Mouse (Mus musculus): ENCODE measurements around the gene Cflar.
"Not testable (repeated sequence)": the region's sequence is repeated elsewhere in the genome, so short reads cannot be mapped to it uniquely, and the experiment has no call there.

Cflar gene

DNA sequence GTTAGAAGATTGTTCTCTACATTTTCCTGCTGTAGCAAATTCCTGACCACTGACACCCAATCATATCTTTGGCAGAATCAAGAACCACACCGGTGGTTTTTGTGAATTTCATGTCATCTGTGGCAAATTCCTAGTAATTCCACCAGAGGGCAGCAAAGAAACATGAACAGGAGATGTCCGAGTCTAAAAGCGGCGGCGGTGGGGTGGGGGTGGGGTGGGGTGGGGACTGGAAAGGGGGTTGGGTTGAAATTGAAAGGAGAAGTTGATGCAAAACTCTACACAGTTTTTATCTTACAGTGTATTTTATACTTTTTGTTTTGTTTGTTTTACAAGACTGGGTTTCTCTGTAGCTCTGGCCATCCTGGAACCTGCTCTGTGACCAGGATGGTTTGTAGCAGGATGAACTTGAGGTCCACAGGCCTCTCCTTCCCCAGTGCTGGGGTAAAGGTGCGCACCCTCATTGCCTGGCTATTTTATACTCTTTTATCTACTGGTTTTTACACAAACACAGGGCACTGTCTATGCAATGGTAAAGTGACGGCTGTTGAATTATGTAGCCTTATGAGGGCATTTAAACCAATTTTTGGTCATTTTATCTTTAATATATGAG is 58.9 kb downstream of the Cflar start:
- in situ Hi-C loops (cut with MboI; ENCODE audit: low sequenced_read_pairs) = loop anchor here (25.0 kb wide), 1 partner anchor 367 kb away; no protein-coding TSS in a partner anchor

DNA sequence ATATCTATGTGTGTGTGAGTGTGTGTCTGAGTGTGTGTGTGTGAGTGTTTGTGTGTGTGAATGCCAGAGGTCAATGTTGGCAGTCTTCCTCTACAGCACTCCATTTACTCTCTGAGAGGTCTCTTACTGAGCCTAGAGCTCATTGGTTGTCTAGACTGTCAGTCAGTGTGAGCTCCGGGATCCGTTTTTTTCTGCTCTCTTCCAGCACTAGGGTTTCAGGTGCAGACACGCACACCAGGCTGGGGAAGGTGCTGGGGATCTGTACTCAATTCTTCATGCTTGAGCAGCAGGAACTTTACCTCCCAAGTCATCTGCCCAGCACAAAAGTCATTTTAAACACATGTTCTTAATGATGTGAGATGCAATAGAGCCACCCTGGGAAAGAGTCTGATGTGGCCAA is 60.8 kb downstream of the Cflar start:
- in situ Hi-C loops (cut with MboI; ENCODE audit: low sequenced_read_pairs) = loop anchor here (25.0 kb wide), 1 partner anchor 365 kb away; no protein-coding TSS in a partner anchor

DNA sequence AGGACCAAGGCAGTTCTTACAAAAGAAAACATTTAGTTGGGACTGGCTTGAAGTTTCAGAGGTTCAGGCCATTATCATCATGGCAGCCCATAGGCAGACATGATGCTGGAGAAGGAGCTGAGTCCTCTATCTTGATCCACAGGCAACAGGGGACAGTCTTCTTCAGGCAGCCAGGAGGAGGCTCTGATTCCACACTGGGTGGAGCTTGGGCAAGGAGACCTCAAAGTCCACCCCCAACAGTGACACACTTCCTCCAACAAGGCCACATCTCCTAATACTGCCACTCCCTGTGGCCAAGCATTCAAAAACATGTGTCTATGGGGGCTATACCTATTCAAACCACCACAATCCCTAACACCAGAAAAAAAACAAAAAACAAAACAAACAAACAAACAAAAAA is 62.0 kb downstream of the Cflar start:
- in situ Hi-C loops (cut with MboI; ENCODE audit: low sequenced_read_pairs) = loop anchor here (25.0 kb wide), 1 partner anchor 364 kb away; no protein-coding TSS in a partner anchor

DNA sequence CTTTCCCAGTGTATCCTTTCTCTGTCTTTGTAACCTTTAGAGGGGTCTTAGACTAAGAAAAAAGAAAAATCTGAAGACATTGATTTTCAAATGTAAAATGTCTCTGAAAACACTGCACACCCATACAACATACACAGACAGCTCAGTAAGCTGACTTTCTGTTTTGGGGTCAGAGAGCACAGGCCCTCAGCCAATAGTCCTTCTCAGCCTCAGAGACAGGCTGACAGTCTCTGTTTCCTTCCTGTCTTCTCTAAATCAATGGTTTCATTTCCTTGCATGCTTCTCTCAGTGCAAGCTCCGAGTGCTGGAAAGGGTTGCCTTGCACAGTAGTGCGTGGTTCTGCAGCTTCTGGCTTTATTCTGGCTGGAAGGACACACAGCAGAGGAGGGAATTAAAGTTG is 62.6 kb downstream of the Cflar start:
- in situ Hi-C loops (cut with MboI; ENCODE audit: low sequenced_read_pairs) = loop anchor here (25.0 kb wide), 1 partner anchor 363 kb away; no protein-coding TSS in a partner anchor

DNA sequence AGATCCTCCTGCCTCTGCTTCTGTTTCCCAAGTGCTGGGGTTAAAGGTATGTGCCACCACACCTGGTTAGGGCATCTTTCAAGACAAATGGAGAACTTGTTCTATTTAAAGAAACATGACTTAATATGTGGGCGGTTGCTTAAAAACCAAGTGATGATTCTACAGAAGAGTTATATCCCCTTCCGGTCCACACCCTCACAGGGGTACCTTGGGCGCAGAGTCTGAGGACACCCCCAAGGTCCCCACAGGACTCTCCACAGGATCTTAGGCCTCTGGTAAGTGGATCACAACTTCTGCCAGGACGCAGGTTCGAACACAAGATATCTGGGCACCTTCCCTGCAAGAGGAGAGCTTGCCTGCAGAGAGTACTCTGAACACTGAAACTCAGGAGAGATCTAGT is 64.1 kb downstream of the Cflar start:
- in situ Hi-C loops (cut with MboI; ENCODE audit: low sequenced_read_pairs) = no loop called here

DNA sequence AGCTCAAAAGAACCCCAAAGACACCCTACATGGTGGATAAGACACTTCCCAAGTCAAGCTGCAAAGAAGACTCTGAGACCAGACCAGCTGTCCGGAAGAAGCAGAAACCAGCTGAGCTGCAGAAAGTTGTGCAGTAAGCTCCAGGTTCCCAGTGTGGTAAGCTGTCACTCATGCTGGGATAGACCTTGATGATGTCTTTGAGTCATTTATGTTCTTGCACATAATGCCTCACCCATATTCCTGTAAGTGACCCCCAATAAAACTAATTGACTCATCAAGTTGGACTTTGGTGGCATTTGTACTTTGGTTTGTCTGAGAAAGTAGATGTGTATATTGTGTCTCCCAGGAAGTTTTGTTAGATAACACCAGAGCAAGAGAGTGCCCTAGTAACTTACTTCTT is 66.3 kb downstream of the Cflar start:
- in situ Hi-C loops (cut with MboI; ENCODE audit: low sequenced_read_pairs) = no loop called here

DNA sequence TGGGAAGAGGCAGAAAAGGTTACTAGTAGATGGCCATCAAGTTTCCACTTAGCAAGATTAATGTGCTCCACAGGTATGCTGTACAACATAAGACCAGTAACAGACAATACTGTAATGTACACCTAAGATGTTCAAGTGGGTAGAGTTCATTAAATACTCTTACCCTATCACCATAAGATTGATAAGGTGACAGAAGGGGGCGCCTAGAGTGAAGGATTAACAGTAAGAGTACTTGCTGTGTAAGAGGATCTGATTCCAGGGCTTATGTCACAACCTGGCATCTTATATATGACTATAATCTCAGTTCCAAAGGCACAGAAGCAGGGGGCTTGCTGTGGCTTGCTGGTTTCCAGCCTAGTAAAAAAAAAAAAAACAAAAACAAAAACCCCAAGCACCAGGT is 66.9 kb downstream of the Cflar start:
- in situ Hi-C loops (cut with MboI; ENCODE audit: low sequenced_read_pairs) = no loop called here

DNA sequence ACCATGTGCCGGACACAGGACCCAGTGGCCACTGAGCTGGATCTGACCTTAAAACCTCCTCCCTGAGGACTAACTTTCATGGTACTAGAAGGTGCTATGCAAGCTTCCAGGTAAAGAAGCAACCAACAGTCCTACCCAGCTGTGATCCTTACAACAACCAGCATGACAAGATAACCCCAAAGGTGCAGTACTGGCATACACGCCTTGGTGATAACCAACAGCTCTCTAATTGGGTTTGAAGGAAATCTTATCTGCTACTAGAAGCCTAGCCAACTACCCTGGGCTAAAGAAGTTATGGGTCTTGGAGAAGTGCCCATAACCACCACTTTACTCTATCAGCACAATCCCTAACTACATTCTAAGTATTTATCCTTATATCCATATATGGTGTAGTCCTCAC is 75.0 kb downstream of the Cflar start:
- in situ Hi-C loops (cut with MboI; ENCODE audit: low sequenced_read_pairs) = no loop called here

DNA sequence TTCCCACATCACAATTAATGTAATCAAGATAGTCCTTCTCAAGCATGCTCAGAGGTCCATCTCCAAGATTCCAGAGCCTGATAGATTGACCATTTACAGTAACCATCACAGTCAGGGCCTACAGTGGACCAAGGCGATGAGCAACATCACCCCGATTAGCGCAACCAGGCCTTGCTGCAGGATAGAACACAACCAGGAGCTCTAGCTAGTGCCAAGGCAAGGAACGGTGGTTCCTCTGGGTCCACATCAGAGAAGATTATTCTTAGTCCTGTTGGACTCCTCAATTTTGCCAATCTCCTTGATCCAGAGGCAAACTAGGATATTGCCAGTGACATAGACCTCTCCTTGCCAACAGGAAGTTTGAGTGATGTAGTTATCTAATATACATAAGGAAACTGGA is 77.1 kb downstream of the Cflar start:
- in situ Hi-C loops (cut with MboI; ENCODE audit: low sequenced_read_pairs) = no loop called here

DNA sequence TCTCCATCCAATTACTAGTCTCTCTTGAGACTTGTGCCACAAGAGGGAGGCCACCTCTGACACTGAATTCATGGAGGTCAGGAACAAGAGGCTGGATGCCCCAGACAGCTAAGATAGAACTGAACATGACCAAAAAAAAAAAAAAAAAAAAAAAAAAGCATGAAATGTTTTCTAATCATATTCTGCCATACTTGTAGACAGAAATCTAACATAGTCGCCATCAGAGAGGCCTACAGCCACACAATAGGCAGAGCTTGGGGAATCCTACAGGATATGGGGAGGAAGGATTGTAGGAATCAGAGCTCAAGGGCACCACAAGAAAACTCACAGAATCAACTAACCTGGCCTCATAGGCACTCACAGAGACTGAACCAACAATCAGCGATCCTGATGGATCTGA is 83.4 kb downstream of the Cflar start:
- in situ Hi-C loops (cut with MboI; ENCODE audit: low sequenced_read_pairs) = no loop called here

DNA sequence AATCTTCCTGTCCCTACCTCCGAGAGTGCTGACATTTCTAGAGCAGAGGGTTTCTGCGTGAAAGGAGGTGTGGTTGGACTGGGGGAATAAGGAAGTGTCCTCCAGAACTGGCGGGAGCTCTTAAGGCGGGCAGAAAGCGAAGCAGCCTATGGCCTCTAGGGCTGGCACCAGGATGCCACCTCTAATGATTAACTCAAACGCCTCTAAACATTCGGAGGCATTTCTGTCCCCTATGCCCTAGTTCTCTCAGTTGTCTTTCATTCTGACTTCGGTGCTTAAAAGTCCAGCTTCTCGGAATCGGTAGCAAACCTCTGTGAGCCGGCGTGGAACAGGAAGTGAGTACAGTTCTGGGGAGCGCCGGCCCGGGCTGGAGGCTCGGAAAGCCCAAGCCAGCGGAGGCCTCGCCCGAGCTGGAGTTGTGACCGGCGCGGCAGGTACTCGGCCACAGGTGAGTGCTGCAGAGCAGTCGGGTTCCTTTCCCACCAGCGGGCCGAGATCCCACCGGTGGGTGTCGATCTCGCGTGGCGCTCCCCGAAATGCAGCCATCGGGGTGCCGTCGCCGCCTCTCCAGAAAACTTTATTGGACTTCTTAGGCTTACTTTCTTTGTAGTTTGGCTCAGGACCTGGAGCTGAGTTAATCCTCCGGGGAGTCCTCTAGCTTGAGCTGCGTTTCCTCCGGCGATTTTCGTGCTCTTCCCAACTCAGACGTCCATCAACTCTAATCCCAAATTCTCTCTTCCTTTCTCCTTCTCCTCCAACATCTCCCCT is 84.2 kb downstream of the Cflar start, which contains the start of gene Casp8:
TSS of gene Casp8 (plus strand) at position 84 of the 768 bp plus-strand sequence.
- in situ Hi-C loops (cut with MboI; ENCODE audit: low sequenced_read_pairs) = no loop called here

DNA sequence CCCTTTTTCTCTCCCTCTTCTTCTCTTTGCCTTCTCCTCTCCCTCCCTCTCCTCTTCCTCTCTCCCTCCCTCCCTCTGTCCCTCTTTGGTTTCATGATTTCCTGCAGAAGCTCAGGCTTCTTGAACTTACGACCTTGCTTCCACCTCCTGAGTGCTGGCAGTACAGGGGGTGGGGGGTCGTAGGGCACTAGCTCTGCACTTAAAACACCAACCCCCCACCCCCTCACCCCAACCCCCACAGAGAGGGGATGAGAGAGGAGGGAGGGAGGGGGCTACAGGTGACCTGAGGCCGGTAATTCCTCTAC is 84.7 kb downstream of the Cflar start:
- in situ Hi-C loops (cut with MboI; ENCODE audit: low sequenced_read_pairs) = no loop called here

DNA sequence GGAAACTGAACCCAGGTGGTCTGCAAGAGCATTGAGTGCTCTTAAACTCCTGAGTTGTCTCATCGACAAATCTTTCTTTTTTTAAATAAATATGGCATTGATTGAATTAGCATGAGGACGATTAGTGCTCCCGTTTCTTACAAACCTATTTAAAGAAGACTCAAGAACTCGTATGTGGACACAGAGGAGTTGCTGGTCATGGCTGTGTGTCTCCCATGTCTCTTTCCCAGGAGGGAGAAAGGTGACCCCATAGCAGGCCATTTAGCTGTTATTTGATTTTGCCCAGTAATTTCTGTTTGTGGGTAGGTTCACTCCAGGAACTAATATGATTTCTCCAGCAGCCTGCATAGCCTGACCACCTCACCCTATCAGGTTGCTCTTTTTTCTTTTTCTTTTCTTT is 85.5 kb downstream of the Cflar start:
- in situ Hi-C loops (cut with MboI; ENCODE audit: low sequenced_read_pairs) = no loop called here

DNA sequence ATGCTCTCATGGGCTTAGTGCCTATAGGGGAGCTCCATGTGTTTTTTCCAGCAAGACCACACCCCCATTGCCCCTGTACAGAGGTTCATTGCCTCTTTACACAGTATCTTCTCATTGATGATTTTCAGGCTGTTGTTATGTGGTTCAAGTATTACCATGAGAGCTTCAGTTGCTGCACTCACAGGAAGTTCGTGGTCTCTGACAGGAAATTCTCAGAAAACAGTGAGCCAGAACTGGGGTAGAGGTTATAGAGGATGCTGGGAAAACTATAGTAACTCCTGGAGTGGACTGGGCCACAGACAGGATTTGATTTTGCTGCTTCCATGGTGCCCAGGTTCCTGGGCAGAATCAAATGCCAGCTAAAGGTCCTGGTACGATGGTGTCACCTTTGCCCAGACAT is 86.1 kb downstream of the Cflar start:
- in situ Hi-C loops (cut with MboI; ENCODE audit: low sequenced_read_pairs) = no loop called here

DNA sequence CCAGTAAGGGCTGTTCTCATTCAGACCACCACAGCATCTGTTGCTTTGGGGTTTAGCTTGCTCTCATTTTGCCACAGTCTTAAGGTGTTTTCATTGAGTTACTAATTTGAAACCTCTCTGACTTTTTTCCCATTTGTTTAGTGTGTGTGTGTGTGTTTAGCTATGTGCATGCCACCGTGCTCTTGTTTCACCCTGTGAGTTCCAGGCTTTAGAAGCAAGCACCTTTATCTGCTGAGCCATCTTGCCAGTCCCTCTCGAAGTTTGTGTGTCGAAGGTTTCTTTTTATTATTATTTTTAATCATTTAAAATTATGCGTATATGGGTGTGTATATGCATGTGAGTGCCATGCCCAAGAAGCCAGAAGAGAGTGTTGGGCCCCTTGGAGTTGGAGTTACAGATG is 87.6 kb downstream of the Cflar start:
- in situ Hi-C loops (cut with MboI; ENCODE audit: low sequenced_read_pairs) = no loop called here

DNA sequence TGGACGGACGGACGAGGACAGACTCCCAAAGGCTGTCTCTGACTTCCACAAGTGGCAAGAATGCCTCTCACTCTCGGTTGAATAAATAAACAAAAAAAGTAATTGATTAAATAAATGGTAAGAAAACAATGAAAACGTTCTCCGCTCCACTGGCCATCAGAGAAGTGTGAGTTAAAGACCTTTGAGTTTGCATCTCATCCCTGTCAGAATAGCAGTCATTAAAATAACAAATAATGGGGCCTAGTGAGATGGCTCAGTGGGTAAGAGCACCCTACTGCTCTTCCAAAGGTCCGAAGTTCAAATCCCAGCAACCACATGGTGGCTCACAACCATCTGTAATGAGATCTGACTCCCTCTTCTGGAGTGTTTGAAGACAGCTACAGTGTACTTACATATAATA is 89.3 kb downstream of the Cflar start:
- in situ Hi-C loops (cut with MboI; ENCODE audit: low sequenced_read_pairs) = not testable (repeated sequence)

DNA sequence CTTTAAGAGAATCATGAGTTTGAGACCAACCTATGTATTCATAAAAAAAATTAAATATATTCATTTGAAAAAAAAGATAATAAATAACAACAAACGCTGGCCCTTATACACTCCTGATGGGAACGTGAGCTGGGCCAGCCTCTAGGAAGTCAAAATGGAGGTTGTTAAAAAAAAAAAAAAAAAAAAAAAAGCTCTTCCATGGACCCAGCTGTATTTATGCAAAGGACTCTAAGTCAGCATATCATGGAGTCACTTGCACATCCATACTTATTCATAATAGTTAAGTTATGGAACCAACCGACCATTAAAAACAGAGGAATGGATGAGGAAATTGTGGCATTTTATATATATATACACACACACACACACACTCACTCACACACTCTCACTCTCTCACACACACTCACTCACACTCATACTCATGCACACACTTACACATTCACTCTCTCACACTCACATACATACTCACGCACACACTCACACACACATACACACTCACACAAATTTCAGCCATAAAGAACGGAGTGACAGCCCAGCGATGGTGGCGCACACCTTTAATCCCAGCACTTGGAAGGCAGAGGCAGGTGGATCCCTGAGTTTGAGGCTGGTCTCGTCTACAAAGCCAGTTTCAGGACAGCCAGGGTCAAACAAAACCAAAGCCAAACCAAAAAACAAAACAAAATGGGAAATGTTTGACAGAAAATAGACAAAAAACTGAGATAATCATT is 90.4 kb downstream of the Cflar start:
- in situ Hi-C loops (cut with MboI; ENCODE audit: low sequenced_read_pairs) = no loop called here

DNA sequence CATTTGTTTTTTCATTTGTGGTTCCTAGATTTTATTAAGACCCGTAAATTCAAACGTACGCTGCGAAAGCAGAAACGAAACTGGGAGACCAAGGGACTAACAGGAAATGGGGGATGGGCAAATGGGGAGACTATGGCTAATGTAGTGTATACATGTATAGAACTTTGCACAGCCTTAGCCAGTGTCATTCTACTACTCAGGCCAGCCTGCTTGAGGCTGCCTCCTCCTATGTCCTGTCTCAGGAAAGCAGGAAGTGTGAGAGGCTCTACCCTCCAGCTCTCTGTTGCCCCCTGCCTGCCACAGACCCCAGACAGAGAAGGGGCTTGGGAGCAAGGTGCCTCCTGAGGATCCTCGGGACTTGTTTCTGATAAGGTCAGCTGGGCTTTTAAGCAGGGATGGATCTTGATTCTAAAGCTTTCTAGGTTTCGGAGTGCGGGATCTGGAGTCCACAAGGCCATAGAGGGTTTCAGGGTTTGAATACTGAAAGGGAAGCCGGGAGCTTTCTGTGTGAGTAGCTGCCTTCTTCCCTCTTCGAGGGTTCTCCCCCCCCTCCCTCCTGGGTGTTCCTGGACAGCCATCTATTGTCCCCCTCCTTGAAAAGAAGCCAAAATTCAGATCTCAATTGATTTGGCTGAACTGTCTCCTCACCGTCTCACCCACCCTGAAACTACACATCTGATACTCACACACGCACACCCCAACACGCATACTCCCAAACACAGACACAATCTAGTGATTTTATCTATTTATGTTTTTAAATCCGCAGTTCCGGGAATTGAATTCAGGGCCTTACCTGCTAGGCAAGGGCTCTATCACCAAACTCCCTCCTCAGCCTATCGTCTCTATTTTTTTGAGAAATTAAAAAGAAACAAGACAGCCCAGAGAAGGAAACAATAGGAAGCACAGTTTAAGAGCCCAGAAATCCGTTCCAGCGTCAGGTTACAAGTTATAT is 91.3 kb downstream of the Cflar start:
- in situ Hi-C loops (cut with MboI; ENCODE audit: low sequenced_read_pairs) = no loop called here

DNA sequence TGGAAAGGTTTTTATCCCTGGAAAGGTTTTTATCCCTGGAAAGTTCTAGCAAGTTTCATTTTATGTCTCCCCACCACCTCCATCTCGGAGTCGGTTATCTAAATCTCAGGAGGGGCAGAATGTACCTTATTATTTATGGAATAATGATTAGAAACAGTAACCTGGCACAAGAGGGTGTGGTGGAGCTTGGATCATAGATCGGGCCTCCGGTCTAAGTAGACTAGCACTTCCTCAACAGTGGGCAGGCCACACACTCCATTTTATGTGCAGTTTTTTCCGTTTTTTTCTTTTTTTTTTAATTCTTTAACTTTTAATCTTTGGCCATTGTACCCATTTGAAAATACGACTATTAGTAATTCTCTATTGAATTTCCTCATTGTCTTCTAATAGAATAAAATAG is 92.2 kb downstream of the Cflar start:
- in situ Hi-C loops (cut with MboI; ENCODE audit: low sequenced_read_pairs) = no loop called here

DNA sequence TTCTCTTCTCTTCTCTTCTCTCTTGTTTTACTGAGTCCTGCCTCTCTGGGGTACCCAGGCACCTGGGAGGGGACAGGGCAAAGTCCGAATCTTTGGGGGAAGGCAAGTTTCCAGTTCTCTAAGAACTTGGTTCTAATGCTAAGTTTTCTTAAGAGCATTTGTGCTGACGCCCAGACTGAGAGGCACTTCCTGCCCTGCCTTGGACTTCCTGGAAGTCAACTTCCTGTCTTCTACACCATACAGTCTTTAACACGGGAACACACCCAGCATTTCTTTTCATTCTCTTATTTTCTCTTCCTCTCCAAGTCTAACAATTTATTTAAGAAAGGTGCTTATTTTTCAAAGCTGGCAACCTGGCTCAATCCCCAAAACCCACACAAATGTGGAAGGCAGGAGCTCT is 95.3 kb downstream of the Cflar start:
- in situ Hi-C loops (cut with MboI; ENCODE audit: low sequenced_read_pairs) = no loop called here

Data from CH12F3 (cell line).